Mouse (Mus musculus) mature B cell (primary cell): Measurements from ENCODE around the gene Sept8.

Source experiments
- in situ Hi-C: fragments of 300-500 bp; cut with MboI; formaldehyde crosslinking; loops from 2 replicates; pipeline ENCODE4 v1.14.3; 2019

Sept8 gene

GRCm38 (mm10) chr11:53495417-53495816 lies 23.6 kb upstream of the Sept8 start:
- in situ Hi-C loops: no loop called here

GRCm38 (mm10) chr11:53496946-53497345 lies 22.1 kb upstream of the Sept8 start:
- in situ Hi-C loops: no loop called here

- in situ Hi-C loops: no loop called here
Measured at GRCm38 (mm10) chr11:53500569-53500968, 18.5 kb upstream of the Sept8 start.

- in situ Hi-C loops: no loop called here
Measured at GRCm38 (mm10) chr11:53502039-53502765, 16.9 kb upstream of the Sept8 start.

- in situ Hi-C loops: no loop called here
Measured at GRCm38 (mm10) chr11:53503738-53504137, 15.3 kb upstream of the Sept8 start.

DNA sequence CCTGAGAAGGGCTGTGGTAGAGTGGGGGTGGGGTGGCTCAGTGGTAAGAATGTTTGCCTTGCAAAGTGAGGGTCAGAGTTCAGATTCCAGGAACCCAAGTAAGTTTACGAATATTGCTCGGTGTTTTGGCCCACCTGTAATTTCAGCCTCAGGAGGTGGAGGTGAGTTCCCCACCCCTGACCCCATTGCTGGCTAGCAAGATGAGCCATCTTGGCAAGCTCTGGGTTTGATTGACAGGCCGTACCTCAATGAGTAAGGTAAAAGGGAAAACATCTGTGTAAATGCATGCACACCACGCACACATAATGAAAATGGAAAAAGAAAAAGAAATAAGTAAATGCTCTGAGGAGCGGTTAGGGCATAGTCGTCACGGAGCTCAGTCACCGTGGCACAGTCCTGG lies 14.7 kb upstream of the Sept8 start:
- in situ Hi-C loops: no loop called here

DNA sequence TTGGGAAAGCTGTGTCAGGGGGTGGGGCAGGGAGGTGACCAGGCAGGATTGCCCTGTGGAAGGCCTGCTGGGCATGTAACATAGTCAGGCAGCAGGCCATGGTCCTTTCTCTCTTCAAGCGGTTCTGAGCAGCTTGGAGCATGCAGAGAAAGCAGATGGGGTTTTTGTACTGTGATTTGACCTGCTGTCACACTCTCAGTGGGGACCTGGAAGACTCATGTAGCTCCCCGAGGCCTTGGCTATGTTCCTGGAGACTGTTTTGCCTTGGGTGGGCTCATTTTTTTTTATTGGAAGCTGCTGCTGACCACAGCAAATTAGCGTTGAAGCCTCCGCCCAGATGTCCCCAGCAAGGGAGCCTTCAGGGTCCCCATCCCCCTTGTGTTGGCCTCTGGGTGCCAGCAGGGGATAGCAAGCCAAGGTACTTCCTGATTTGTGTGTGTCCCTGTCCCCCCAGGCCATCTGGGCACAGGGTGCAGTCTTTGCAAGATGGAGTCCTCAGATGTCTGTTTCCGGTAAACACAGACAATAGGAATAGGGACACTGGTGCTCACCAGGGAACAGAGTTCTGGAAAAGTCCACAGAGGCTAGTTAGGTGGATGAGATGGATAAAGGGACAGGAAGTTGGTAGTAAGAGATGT lies 13.9 kb upstream of the Sept8 start:
- in situ Hi-C loops: no loop called here

DNA sequence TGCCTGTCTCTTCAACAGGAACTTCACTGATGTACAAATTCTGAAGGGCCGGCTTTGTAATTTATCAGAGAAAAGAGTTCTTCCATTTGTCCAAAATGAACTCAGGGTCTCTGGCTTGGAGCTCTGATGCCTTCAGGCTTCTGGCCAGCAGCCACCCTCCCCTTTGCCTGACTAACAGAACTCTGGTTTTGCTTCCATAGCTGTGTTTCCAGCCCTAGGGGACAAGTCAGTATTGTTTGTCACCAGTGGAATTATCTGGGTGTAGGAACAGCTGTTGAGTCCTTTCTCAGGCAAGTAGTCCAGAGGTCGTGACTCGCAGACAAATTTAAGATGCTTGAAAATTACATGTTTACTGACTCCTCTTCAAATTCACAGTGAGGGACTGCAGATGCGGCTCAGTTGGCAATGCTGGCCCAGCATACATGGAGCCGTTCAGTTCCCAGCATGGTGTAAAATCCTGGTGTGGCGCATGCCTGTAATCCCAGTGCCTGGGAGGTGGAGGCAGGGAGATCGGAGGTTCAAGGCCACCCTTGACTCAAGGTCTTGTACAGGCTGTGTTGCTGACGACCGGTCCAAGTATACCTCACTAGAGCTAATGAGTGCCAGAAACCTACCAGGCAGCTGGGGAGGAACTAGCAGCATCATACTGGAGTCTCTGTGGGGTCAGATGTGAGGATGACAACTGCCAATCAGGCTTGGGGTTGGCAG lies 11.8 kb upstream of the Sept8 start:
- in situ Hi-C loops: no loop called here

DNA sequence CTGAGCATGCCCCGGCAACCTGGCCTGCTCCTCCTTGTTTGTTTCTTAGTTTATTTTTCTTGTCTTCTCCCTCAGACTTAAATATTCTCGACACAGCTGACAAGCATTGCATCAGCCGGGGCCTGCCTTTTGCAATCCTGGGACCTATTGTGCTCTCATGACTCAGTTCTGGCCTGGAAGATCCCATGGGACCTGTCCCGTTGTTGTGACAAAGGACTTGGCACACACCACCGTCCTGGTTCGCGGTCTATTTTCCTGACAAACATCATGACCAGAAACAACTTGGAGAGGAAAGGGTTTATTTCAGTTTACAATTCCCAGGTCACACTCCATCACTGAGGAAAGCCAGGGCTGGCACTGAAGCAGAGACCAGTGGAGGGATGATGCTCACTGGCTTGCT lies 10.9 kb upstream of the Sept8 start:
- in situ Hi-C loops: no loop called here

- in situ Hi-C loops: no loop called here
Measured at GRCm38 (mm10) chr11:53508591-53508990, 10.5 kb upstream of the Sept8 start.

DNA sequence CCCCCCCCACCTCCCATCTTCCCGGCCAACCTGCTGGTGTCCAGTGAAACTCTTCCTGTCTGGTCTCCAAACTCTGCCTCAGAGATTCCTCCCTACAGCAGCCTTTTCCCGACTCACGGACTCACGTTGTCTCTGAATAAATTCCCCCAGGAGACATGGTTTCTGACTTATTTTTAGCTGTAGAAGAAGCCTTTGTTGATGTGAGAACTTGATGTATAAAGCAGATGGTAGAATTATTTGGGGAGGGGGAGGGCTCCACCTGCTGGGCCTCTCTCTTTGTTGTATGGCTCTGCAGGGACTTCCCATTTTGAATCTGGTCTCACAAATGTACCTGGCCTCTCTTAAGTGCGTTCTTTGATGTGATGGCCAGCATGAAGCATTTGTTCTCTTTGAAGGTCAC lies 8.7 kb upstream of the Sept8 start:
- in situ Hi-C loops: no loop called here

- in situ Hi-C loops: no loop called here
Measured at GRCm38 (mm10) chr11:53516775-53517627, 2.1 kb upstream of the Sept8 start.

DNA sequence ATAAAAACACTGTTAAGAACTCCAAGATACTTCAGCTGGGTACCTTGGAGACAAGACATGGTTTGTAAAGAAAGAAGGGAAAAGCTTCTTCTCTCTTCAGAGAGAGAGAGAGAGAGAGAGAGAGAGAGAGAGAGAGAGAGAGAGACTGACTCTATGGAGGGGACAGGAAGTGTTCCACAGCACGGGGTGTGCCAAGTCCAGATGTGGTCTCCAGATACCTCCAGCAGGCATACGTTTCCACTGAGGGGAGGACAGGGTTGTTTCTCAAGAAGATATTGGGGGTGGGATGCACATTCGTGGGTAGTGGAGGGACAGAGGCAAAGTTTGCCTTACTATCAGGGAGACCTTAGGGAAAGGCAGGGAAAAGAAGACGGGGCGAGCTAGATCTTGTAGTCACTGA lies 298 bp upstream of the Sept8 start:
- in situ Hi-C loops: no loop called here

GRCm38 (mm10) chr11:53520122-53520978 lies 1.3 kb downstream of the Sept8 start:
- in situ Hi-C loops: no loop called here

- in situ Hi-C loops: no loop called here
Measured at GRCm38 (mm10) chr11:53521120-53521820, 2.2 kb downstream of the Sept8 start.

- in situ Hi-C loops: no loop called here
Measured at GRCm38 (mm10) chr11:53521821-53522131, 2.7 kb downstream of the Sept8 start.

DNA sequence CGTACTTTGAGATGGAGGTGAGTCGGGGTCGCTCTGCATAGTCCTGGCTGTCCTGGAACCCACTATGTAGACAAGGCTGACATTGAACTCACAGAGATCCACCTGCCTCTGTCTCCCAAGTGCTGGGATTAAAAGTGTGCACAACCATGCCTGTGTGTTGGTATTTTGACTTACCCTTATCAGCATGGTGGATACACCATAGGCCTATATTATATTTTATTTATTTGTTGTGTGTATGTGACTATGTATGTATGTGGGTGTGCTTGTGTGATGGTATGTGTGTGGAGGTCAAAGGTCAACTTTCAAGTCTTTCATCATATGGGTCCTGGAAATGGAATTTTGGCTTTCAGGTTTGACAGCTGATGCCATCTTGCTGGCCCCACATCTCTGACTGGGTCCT lies 3.3 kb downstream of the Sept8 start:
- in situ Hi-C loops: no loop called here

DNA sequence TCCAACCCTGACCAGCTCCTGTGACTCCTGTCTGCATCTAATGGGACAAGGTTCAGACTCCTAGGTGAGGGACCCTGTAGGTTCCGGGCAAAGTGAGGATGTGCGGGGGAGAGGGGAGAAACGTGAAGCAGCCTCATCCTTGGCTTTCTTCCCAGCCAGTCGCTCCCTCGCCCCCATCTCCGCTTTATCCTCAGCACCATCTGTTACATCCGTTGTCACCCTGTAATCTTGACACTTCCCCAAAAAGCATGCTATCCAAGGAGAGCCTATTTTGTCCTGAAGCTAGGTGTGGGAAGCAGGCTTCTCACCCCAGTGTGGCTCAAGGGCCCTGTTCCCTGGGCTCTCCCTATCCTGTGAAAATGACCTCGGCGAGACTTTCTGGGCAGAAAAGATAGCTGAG lies 3.9 kb downstream of the Sept8 start:
- in situ Hi-C loops: no loop called here

GRCm38 (mm10) chr11:53523545-53524405 lies 4.7 kb downstream of the Sept8 start:
- in situ Hi-C loops: no loop called here

GRCm38 (mm10) chr11:53524905-53525304 lies 5.8 kb downstream of the Sept8 start:
- in situ Hi-C loops: no loop called here
